Mouse (Mus musculus) mammary gland, adult 2 months (tissue): ENCODE data around the gene Slc25a54. TPM values are rescaled to one million over a fixed set of nuclear protein-coding genes. Genes with fewer than 3 reads are reported as not detected.

Experiments used
- polyA plus RNA-seq: library from polyadenylated mRNA; depleted of rRNA; stranded (reverse); fragments of >200 nt; gene quantifications from 2 replicates; pipeline ENCODE4 v1.2.3, GENCODE M21; 2012; ENCODE audit warnings: low replicate concordance; rRNA removed

Slc25a54 gene
- polyA plus RNA-seq = not detected in 2 replicates

GRCm38 (mm10) chr3:109080169-109080568, at the start of gene Slc25a54:
Gene Slc25a54, plus strand, starts transcription at chr3:109080469.

GRCm38 (mm10) chr3:109122641-109123530, 42.6 kb downstream of the Slc25a54 start, which contains the start of gene Slc25a24:
Gene Slc25a24, plus strand, starts transcription at chr3:109123149.

Other genes starting within 250 kb of the Slc25a54 start
- 5.3 and 14.7 TPM in 2 replicates for gene Stxbp3, start 239.9 kb upstream of the Slc25a54 start, polyA plus RNA-seq
- 0.65 and 2.3 TPM in 2 replicates for gene Fndc7, start 190.5 kb upstream of the Slc25a54 start, polyA plus RNA-seq
- 40.0 and 126 TPM in 2 replicates for gene Prpf38b, start 168.7 kb upstream of the Slc25a54 start, polyA plus RNA-seq
- gene Henmt1, start 140.6 kb upstream of the Slc25a54 start, polyA plus RNA-seq = 0.08 and 0.23 TPM in 2 replicates
- gene Gm9857, start 140.0 kb upstream of the Slc25a54 start, polyA plus RNA-seq = not detected in 2 replicates
- 7.0 and 17.5 TPM in 2 replicates for gene Fam102b, start 52.9 kb upstream of the Slc25a54 start, polyA plus RNA-seq
- 5.7 and 11.2 TPM in 2 replicates for gene Slc25a24, start 42.7 kb downstream of the Slc25a54 start, polyA plus RNA-seq